Mouse (Mus musculus) heart, postnatal 36 days (tissue): ENCODE results near the gene Coro2a. TPM values are rescaled to one million over a fixed set of nuclear protein-coding genes. Genes with fewer than 3 reads are reported as not detected.
A peak's percentile ranks its signal among the peaks of the same experiment; 100 is the strongest.

ENCODE experiments used
- DNase-seq, 2 experiments: peaks; one replicate each; pipeline ENCODE4 v3.0.0; 2021 to 2022
- intact Hi-C: fragments of 180-260 bp; cut with DNase I; formaldehyde crosslinking; loops from one replicate; pipeline ENCODE4 v1.15.1; 2025
- total RNA-seq, 2 experiments: library from RNA; stranded (reverse); gene quantifications; 2 replicates each; pipeline ENCODE4 v1.2.3; 2021

The Coro2a gene
- total RNA-seq, 2 experiments from 2014 or later, result 0.28 to 0.46 TPM

DNA sequence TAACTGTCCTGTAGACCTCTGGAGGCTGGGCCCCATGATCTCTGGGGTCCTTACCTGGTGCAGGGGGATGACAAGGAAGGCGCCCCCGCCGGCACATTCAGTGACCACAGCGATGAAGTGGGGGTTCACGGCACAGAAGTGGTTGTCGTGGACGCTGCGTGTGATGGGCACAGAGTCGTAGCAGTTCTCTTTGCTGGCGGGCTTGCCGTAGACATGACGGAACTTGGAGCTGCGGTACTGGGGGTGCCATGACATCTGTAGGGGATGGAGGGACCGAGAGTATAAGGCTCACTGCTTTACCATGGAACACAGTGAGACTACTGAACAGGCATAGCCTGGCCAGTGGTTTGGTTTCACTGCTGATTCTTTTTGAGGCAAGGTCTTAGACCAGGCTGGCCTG, 39.2 kb downstream of the Coro2a start:
- DNase-seq, result no peak
- intact Hi-C loops, result no loop called here

GRCm38 (mm10) chr4:46562037-46562436, 40.0 kb downstream of the Coro2a start:
- no peak for DNase-seq
- intact Hi-C loops, result no loop called here

DNA sequence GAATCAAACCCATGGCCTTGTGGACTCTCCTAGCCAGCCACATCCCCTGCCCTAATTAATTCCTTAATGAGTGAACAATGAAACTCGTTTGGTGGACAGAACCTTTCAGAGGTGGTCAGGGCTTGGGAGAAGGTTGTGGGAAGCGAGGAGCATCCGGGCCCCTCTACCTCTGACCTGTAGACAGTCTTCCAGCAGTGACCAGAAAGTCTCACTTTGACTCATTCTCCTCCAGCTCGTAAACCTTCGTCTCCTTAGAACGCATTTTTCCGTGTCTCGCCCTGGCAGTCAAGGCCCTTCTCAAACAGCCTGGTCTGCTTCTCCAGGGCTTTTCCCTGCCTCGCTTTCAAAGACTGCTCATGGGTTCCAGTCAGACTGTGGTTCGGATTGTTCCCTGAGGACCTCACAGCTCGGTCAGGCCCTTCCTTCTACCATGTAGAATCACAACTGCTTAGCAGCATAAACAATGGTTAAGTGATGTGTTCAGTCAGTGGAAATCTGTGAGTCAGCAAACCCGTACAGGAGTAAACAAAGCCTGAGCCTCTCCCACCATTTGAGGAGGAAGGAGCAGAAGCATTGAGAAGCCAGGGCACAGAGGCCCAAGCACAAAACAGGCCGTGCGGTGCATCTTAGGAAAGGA, 41.8 kb downstream of the Coro2a start:
- intact Hi-C loops, result no loop called here
- DNase-seq, result no peak

DNA sequence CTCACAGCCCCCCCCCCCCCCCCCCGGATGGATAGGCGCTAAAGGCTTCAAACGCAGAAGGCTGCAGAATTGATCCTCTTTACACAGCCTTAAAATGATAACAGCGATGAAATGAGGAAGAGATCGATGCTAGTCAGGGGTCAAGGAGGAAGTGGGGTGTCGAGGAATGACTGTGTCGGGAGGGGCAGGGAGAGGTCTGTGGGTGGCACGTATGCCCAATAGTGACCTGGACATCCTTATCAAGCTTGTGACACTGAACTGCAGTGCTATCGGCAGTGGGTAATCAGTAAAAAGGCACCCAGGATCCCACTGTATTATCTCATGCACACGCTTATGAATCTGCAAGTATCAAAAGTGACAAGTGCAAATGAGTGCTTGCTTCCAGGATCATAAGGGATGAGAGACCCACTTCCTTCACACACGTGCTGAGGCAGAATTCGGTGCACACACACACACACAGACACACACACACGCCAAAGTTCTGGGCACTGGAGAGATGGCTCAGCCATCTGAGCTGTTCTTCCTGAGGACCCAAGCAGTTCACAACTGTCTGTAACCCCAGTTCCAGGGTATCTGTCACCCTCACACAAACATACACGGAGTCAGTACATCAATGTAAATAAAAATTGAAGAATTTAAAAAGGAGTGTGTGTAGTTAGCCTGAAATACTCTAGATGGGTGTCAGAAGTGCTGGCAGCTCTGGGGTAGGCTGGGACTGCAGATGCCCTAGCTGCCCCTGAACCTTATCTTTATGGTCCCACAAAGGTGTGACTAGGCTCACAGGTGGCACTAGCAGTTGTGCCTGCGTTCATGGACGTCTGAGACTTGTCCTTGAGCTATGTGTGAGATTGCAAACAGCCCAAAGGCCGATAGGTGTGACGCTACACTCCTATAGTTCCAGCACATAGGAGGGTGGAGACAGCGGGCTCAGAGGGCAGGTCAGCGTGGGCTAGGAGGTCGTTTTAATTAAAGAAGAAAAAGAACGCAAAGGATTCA, 43.0 kb downstream of the Coro2a start:
- no peak for DNase-seq
- intact Hi-C loops, result no loop called here

DNA sequence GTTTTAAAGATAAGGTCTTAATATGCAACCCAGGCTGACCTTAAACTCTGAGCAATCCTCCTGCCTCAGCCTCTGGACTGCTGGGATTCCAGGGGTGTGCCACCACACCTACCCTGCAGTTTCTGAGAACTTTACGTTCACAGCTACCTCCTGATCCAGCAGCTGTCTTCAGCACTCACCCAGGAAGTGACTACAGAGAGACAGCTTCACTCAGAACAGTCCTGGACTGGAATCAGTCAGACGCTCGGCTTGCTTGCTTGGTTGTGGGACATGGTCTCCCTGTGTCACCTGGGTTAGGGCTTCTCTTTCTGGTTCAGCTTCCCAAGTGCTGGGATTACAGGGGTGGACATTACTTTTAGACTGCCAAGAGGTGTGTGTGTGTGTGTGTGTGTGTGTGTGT, 45.1 kb downstream of the Coro2a start:
- DNase-seq, result no peak

GRCm38 (mm10) chr4:46555762-46556161, 46.2 kb downstream of the Coro2a start:
- DNase-seq, result no peak
- intact Hi-C loops, result no loop called here

More for the DNA sequence above, 45.1 kb downstream of the Coro2a start:
- intact Hi-C loops, result no loop called here

- intact Hi-C loops, result no loop called here
- DNase-seq, result peak in 1 of 2 experiments; percentile 23
These were observed 47.5 kb downstream of the Coro2a start for GRCm38 (mm10) chr4:46554295-46555069.

- DNase-seq, result no peak
- intact Hi-C loops, result no loop called here
These were observed 48.1 kb downstream of the Coro2a start for GRCm38 (mm10) chr4:46553864-46554263.

DNA sequence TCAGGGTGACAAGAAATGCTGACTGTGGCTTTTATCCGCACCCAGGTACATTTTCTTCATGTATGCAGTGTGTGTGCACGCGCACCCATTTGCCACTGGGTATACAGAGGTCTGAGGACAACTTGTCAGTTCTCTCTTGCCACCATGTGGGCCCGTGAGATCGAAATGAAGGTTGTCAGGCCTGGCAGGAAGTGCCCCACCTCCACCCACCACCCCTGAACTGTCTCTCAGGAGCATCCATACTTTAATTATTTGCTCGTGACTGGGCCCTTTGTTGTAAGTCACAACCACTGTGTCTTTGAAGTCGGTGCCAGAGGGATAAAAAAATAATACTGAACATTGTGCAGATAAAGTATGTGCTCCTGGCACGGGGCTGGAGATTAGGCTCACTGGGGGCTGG, 51.6 kb downstream of the Coro2a start:
- DNase-seq, result no peak
- intact Hi-C loops, result no loop called here

DNA sequence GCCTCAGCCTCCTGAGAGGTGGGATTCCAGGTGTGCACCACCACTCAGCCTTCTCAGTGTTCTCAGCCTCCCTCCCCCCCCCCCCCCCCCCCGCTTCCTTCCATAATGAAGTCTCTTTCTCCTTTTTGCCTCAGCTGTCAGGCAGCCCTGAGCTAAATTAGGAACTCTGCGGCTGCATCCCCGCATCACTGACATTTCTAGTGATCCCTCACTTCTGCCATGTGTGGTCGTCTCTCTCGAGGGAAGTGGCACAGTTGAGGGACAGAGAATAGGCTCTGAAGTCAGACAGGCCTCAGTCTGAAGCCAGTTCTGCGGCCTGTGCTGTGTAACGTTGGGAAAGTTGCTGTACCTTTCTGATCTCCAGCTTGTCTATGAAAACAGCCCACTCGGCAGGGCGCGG, 52.0 kb downstream of the Coro2a start:
- DNase-seq, result no peak
- intact Hi-C loops, result no loop called here

GRCm38 (mm10) chr4:46546709-46547108, 55.3 kb downstream of the Coro2a start:
- intact Hi-C loops, result no loop called here
- no peak for DNase-seq

- no peak for DNase-seq
- intact Hi-C loops, result no loop called here
These were observed 56.5 kb downstream of the Coro2a start for GRCm38 (mm10) chr4:46545498-46545897.

DNA sequence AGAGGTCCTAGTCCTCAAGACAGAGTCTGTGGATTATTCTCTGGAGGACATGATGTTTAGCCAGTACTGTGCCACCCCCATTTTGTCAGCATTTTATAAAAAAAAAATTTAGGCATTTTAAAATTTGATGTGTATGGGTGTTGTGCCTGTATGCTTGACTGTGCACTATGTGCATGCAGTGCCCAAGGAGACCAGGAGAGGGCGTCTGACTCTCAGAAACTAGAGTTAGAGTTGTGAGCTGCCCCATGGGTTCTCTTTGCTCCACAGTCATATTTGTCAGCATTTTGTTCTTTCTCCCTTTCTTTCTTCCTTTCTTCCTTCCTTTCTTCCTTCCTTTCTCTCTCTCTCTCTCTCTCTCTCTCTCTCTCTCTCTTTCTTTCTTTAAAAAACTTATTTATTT, 57.7 kb downstream of the Coro2a start:
- intact Hi-C loops, result no loop called here
- DNase-seq, result no peak

DNA sequence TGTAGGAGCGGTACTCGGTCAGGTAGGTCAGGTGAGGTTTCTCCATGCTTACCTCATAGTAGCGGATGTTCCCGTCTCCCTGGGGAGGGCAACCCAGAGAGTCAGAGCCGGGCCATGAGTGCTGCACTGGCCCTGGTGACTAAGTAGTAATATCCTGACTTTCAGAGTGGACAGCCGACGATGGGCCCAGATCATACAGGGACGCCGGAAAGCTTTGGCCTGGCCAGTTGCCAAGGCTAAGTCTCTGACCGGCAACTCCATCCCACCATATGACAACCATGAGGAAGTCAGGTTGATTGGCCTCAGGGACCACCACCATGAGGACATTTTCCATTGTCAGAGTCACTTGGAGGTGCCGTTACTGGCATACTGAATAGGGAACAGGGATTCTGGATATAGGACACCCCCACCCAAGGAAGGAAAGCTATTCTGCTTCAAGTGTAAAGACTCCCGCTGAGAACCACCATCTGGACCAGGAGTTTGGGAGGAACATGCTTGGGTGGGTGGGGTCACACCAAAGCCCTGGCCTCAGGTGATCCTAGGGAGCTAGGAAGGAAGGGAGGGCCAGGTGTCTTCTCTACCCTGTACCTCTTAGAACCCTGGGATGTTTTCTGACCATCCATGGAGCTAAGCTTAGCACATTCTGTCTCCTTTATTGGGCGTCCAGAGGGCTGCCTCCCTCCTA, 58.5 kb downstream of the Coro2a start:
- intact Hi-C loops, result no loop called here
- DNase-seq, result no peak

- DNase-seq, result no peak
These were observed 60.3 kb downstream of the Coro2a start for GRCm38 (mm10) chr4:46541707-46542106.

GRCm38 (mm10) chr4:46539167-46539566, 62.8 kb downstream of the Coro2a start:
- intact Hi-C loops, result no loop called here
- DNase-seq, result no peak

More at GRCm38 (mm10) chr4:46541707-46542106, 60.3 kb downstream of the Coro2a start:
- intact Hi-C loops, result no loop called here

DNA sequence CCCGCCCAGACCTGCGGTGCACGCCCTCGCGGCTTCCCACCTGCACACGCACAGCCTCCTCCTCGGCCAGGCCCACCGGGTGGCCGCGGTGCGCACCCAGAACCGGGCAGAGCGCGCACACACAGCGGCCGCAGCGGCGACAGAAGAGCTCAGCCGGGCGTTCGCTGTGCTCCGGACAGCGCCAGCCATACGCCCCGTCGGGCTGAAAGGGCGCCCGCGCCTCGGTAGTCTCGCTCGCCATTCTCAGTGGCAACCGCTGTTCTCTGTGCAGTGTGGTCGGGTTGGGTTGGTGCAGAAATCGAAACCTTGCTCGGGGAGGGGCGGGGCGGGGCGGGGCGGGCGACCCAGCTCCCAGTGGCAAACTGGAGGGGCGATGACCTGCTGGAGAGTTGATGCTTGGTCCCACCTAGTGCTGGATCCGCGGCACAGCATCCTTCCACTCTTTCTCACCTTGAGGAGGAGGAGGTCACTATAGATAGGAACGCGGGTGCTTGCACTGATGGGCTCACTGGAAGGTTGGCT, 66.1 kb downstream of the Coro2a start, which contains the start of gene Trim14:
Trim14 (minus strand) TSS at position 302 of the 522 bp plus-strand sequence.
- intact Hi-C loops, result no loop called here
- peak; percentile 33 to 48 for DNase-seq

- DNase-seq, result no peak
- intact Hi-C loops, result no loop called here
These were observed 66.7 kb downstream of the Coro2a start for GRCm38 (mm10) chr4:46535094-46535830.
